Mouse (Mus musculus): ENCODE measurements around the gene Zfp830. TPM values are rescaled to one million over a fixed set of nuclear protein-coding genes. Genes with fewer than 3 reads are reported as not detected.

Gene Zfp830
- total RNA-seq (2021), result 10 to 100 TPM; 15.9 to 16.8 TPM
- long read RNA-seq, experiment 1, transcript Zfp830-201 (1 exons, 1,591 nt), result major isoform, 22 of 22 reads
- long read RNA-seq, experiment 1, partial matches to known transcripts, result 0 of 22 reads
- long read RNA-seq, experiment 1, other reads (novel, unspliced or antisense), result 0 of 22 reads
- long read RNA-seq, experiment 2, transcript Zfp830-201 (1 exons, 1,591 nt), result major isoform, 21 of 21 reads
- long read RNA-seq, experiment 2, partial matches to known transcripts, result 0 of 21 reads
- long read RNA-seq, experiment 2, other reads (novel, unspliced or antisense), result 0 of 21 reads

GRCm38 (mm10) chr11:82763742-82764437 lies at the start of gene Zfp830, which contains the start of gene Cct6b:
Gene Zfp830, plus strand, starts transcription at chr11:82764345.
Gene Cct6b, minus strand, starts transcription at chr11:82764321.
- peak; percentile 93 for DNase-seq
- Histone ChIP-seq H3K27ac (peak within 1 kb of the TSS; percentile 92), H3K4me3 (peak within 1 kb of the TSS; percentile 77)
- intact Hi-C loops (cut with DNase I), result loop anchor here (1.0 to 5.0 kb wide), 3 partner anchors 17 to 128 kb away; partner anchors contain the start of genes Fndc8, Lig3, Rad51d and Rffl
- TF ChIP-seq CTCF (IDR thresholded peaks at IDR 0.05), result no peak

- intact Hi-C loops (cut with DNase I), result no loop called here
- no peak for DNase-seq
- no peak for TF ChIP-seq CTCF (IDR thresholded peaks at IDR 0.05)
- no peak overlapping the region for H3K27ac ChIP-seq
- no peak overlapping the region for H3K4me3 ChIP-seq
These were observed 44.9 kb upstream of the Zfp830 start for GRCm38 (mm10) chr11:82719294-82719693.

GRCm38 (mm10) chr11:82726862-82727261 lies 37.3 kb upstream of the Zfp830 start:
- TF ChIP-seq CTCF (IDR thresholded peaks at IDR 0.05), result 0 out of 2 replicates have a peak, but pooled peaks have one; percentile 14
- no peak overlapping the region for H3K27ac ChIP-seq
- H3K4me3 ChIP-seq, result no peak overlapping the region
- intact Hi-C loops (cut with DNase I), result no loop called here
- no peak for DNase-seq

DNA sequence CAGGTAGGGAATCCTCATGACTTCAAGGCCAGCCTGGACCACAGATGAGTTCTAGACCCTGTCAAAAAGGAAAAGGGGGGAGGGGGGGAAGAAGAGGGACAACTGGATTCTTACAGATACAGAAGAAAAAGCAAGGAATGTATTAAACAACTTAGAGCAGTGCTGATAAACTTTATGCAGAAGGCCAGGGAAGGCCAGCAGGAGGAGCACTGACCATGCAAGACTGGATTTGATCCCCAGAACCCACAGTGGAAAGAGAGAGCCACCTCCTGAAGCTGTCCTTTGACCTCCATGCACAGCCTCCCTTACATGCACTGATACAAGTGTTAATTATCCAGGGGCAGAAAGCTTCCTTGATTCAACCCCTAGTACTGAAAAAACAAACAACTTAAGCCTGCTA lies 29.9 kb upstream of the Zfp830 start:
- H3K27ac ChIP-seq, result no peak overlapping the region
- intact Hi-C loops (cut with DNase I), result no loop called here
- DNase-seq, result no peak
- peak; percentile 17; the same call in 1 of the 2 replicates for TF ChIP-seq CTCF (IDR thresholded peaks at IDR 0.05)
- no peak overlapping the region for H3K4me3 ChIP-seq

- Histone ChIP-seq H3K27ac (no peak overlapping the region), H3K4me3 (no peak overlapping the region)
- no peak for DNase-seq
- intact Hi-C loops (cut with DNase I), result no loop called here
- TF ChIP-seq CTCF (IDR thresholded peaks at IDR 0.05), result no peak
These were observed 25.1 kb upstream of the Zfp830 start for GRCm38 (mm10) chr11:82739006-82739405.

DNA sequence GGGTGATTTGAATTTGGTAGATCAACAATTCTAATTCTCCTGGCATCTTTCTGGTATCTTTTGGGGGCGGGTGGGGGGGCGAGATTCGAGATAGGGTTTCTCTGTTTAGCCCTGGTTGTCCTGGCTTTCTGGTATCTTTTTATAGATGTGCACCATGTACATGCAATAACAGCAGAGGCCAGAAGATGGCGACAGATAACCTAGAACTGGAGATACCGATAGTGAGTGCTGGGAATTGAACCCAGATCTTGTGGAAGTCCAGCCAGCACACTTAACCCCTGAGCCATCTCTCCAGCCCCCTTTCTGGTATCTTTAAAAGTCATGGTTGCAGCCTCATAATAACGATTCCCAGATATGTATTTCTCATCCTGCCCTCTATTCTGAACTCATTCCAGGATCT lies 18.0 kb upstream of the Zfp830 start:
- TF ChIP-seq CTCF (IDR thresholded peaks at IDR 0.05), result peak; percentile 73
- no peak overlapping the region for H3K4me3 ChIP-seq
- intact Hi-C loops (cut with DNase I), result loop anchor here (1.0 kb wide), 1 partner anchor 144 kb away; the partner anchor contains the start of gene Rad51d
- H3K27ac ChIP-seq, result no peak overlapping the region
- DNase-seq, result peak; percentile 41

DNA sequence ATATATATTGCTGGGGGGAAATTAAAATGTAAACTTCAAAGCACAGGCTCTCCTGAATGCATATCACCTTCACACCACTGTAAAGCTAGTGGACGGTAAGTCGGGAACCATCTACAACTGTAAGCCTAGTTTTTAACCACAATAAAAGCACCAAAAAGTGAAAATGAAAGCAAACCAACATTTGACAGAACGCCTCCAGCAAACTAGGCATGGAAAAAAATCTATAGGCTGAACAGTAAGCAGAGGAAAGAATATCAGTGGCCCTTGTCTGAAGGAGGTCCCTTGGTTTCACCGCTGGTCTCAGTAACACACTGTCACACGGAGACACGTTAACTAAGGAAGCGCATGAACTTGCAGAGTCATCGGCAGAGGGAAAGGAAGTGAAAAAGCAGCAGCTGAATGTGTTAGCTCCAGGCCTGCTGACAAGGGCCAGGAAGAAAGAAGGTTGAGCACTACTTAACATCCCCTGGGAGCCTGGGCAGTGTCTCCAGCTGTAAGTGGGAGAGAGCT lies 17.2 kb upstream of the Zfp830 start:
- Histone ChIP-seq H3K4me3 (peak overlapping the region; percentile 64), H3K27ac (peak overlapping the region; percentile 72)
- no peak for TF ChIP-seq CTCF (IDR thresholded peaks at IDR 0.05)
- DNase-seq, result peak; percentile 24
- intact Hi-C loops (cut with DNase I), result loop anchor here (1.0 kb wide), 1 partner anchor 143 kb away; the partner anchor contains the start of gene Rad51d

DNA sequence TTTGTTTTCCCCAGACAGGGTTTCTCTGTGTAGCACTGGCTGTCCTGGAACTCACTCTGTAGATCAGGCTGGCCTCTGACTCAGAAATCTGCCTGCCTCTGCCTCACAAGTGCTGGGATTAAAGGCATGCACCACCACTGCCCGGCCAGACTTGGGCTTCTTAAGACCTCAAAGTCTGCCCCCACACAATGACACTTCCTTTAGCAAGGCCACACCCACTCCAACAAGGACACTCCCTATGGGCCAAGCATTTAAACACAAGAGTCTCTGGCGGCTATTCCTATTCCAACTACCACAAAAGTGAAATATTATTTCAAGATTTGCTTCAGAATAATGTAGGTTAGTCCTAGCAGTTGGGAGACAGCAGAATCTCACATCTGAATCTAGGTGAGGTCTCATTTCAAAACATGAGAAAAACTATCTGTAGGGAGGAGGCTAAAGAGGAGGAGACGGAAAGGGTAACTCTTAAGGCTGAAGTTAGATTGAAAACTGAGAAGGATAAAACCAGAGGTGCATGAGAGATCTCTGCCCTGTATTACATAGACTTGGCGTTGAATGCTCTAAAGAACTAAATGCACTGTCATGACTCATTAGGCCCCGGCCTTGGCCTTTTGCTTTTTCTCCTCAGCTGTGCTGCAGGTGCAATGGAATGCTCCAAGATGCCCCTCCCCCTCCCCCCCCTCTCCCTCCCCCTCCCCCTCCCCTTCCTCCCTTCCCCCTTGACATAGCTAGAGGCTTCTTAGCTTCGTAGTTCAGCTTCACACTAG lies 11.6 kb upstream of the Zfp830 start:
- DNase-seq, result no peak
- Histone ChIP-seq H3K27ac (no peak overlapping the region), H3K4me3 (no peak overlapping the region)
- intact Hi-C loops (cut with DNase I), result no loop called here
- TF ChIP-seq CTCF (IDR thresholded peaks at IDR 0.05), result no peak

DNA sequence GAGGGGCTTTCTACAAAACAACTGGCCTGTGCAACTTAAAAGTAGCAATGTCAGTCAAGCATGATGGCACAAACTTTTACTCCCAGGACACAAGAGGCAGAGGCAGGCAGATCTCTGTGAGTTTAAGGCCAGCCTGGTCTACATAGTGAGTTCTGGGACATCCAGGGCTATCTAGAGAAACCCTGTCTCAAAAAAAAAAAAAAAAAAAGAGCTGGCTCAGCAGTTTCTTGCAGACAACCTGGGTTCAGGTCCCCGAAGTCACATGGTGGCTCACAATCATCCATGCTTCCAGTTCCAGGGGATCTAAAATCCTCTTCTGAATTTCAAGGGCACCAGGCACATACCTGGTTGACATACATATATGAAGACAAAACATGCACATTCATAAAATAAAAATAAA lies 8.2 kb upstream of the Zfp830 start:
- no peak for DNase-seq
- H3K4me3 ChIP-seq, result no peak overlapping the region
- TF ChIP-seq CTCF (IDR thresholded peaks at IDR 0.05), result no peak
- intact Hi-C loops (cut with DNase I), result no loop called here
- H3K27ac ChIP-seq, result no peak overlapping the region

- DNase-seq, result no peak
These were observed 1.8 kb upstream of the Zfp830 start for GRCm38 (mm10) chr11:82762286-82762829.

GRCm38 (mm10) chr11:82763261-82763660 lies 884 bp upstream of the Zfp830 start:
- TF ChIP-seq CTCF (IDR thresholded peaks at IDR 0.05), result no peak
- no peak for DNase-seq
- intact Hi-C loops (cut with DNase I), result loop anchor here (5.0 kb wide), 2 partner anchors 109 to 129 kb away; partner anchors contain the start of genes Fndc8, Rad51d and Rffl
- Histone ChIP-seq H3K4me3 (peak overlapping the region; percentile 77), H3K27ac (peak overlapping the region; percentile 92)

More at GRCm38 (mm10) chr11:82762286-82762829, 1.8 kb upstream of the Zfp830 start:
- Histone ChIP-seq H3K4me3 (no peak overlapping the region), H3K27ac (no peak overlapping the region)
- intact Hi-C loops (cut with DNase I), result loop anchor here (5.0 kb wide), 2 partner anchors 110 to 130 kb away; partner anchors contain the start of genes Fndc8, Rad51d and Rffl
- TF ChIP-seq CTCF (IDR thresholded peaks at IDR 0.05), result peak; percentile 39
